Mouse (Mus musculus) A20 (cell line): ENCODE results near the gene Snap47.
"Not testable (repeated sequence)": the region's sequence is repeated elsewhere in the genome, so short reads cannot be mapped to it uniquely, and the experiment has no call there.

Source experiments
- DNase-seq: peaks from one replicate; pipeline ENCODE4 v3.0.0-alpha.2; 2011; ENCODE audit warnings: low read depth, low spot score

Gene Snap47

DNA sequence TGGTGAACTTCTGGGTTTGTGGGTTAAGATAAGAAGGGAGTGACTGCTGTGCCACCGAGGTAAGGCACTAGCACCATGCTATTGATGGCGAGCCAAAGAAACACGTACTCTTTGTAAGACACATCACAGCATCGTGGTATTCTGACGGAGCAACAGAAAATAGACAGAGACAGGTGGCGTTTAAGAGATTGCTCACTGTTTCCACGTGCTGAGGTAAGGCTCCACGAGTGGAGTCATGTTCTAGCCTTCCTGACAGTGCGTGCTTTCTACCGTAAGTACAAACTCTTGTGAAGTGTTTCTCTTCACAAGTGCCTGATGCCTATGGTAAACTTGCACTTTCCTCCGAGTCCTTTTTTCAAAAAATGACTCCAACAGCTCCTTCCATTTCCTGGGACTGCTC, 81.1 kb downstream of the Snap47 start:
- no peak for DNase-seq

DNA sequence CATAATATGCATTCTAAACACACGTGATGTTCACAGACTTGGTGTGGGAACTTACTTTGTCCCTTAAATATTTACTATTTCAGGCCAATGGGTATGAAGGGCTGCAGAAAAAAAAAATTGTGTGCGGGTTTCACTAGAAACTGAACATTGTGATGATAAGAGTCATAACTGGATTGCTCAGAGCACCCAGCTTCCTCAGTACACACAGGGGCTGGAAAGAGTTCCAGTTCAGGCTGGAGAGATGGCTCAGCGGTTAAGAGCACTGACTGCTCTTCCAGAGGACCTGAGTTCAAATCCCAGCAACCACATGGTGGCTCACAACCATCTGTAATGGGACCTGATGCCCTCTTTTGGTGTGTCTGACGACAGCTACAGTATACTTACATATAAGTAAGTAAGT, 83.0 kb downstream of the Snap47 start:
- DNase-seq = not testable (repeated sequence)

DNA sequence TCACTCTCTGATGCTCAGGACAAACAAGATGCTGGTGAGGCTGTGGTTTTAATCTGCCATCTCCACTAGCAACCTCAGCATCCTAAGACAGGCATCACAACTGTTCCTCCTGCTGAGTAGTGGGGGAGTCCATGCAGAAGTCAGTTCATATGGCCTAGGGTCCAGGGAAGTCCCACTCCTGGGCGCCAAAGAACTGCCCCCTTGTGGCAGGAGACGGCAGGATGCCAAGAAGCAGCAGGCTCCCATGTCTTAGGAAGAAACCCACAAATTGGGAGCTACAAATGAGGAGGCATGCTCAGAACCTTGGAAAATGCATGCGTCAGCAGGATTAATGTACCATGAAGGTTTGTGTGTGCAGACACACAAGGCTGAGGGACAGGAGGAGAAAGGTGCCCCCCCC, 84.4 kb downstream of the Snap47 start:
- peak; percentile 29 for DNase-seq

DNA sequence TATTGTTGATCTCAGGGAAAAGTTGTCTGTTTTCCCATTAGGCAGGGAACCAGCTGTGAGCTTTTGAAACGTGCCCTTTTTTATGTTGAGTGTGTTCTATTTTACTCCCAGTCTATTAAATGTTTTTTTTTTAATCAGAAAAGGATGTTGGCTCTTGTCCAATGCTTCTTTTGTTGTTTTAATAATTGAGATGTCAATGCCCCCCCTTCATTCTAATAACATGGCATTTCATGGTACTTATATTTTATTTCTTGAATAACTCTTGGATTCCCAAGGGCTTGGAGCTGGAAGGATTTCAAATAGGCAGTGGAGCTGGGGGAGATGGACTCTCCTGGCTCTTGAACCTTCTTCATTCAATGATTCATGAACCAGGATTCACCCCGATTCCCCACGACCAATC, 85.0 kb downstream of the Snap47 start:
- DNase-seq = no peak

DNA sequence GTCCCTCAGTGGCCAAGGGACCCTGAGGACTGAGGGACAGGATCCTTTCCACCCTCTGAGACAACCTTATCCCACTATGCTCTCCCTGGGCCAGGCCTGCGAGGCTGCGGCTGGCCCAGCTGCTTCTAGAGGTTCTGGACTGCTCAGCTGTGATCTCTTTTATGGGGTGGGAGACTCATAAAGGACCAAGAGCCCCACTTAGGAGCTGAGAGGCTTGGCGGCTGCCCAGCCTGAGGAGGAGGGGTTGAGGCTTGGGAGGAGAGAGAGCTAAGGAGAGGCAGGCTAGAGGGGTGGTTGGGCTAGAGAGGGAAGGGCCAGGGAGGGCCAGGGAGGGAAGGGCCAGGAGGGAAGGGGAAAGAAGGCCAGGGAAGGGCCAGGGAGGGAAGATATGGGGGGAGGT, 86.6 kb downstream of the Snap47 start:
- no peak for DNase-seq

DNA sequence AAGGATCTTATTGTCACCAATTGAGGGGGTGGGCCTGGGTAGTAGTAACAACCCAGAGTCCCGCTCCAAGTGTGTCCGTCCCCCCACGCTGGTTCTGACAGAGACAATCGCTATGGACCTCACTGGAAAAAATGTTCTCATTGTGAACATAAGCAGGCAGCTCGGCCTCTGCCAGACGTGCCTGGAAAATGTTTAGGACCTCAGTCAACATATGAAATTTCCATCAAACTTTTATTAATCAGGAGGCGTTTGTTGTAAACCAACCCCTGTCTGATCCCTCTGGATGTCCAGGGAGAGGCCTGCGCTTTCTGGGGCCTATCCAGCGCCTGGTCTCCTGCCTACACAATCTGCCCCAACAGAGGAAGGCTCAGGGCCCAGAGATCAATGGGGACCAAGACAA, 87.0 kb downstream of the Snap47 start:
- DNase-seq = no peak

DNA sequence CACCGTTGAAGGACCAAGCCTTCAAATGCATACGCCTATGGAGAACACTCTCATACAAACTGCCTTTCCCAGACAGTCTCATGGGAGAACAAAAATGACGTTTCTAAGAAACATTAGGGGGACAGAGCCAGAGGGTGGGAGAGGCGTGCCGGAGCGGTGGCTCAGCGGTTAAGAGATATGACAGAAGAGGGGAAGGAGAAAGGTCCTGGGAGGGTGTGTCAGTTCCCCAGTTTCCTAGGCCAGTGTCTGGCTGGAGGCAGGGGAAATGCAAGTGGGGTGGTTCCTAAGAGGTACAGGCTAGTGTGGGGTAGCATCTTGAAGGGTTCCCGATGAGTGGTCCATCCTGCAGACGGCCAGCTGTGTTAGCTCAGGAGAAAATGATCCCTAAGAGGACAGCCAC, 89.7 kb downstream of the Snap47 start:
- no peak for DNase-seq
